Mouse (Mus musculus): ENCODE measurements around the gene Hoxb4.

Hoxb4 gene

GRCm38 (mm10) chr11:96313806-96314428, 4.2 kb upstream of the Hoxb4 start:
- DNase-seq (ENCODE audit: low spot score in 2 of 2), result no peak

- DNase-seq (ENCODE audit: low spot score in 2 of 2), result no peak
Observed at GRCm38 (mm10) chr11:96314671-96315343, 3.3 kb upstream of the Hoxb4 start.

- no peak for DNase-seq (ENCODE audit: low spot score in 2 of 2)
Observed at GRCm38 (mm10) chr11:96315344-96315681, 2.8 kb upstream of the Hoxb4 start.

- no peak for DNase-seq (ENCODE audit: low spot score in 2 of 2)
Observed at GRCm38 (mm10) chr11:96316696-96317607, 1.1 kb upstream of the Hoxb4 start.

- no peak for DNase-seq (ENCODE audit: low spot score in 2 of 2)
Observed at GRCm38 (mm10) chr11:96318368-96319070, 452 bp downstream of the Hoxb4 start.

GRCm38 (mm10) chr11:96319071-96319902, 1.2 kb downstream of the Hoxb4 start:
- no peak for DNase-seq (ENCODE audit: low spot score in 2 of 2)

- no peak for DNase-seq (ENCODE audit: low spot score in 2 of 2)
Observed at GRCm38 (mm10) chr11:96319910-96320309, 1.8 kb downstream of the Hoxb4 start.

- no peak for DNase-seq (ENCODE audit: low spot score in 2 of 2)
Observed at GRCm38 (mm10) chr11:96320688-96321087, 2.6 kb downstream of the Hoxb4 start.

GRCm38 (mm10) chr11:96321846-96322245, 3.8 kb downstream of the Hoxb4 start:
- DNase-seq (ENCODE audit: low spot score in 2 of 2), result no peak

GRCm38 (mm10) chr11:96322738-96323137, 4.7 kb downstream of the Hoxb4 start:
- no peak for DNase-seq (ENCODE audit: low spot score in 2 of 2)

- no peak for DNase-seq (ENCODE audit: low spot score in 2 of 2)
Observed at GRCm38 (mm10) chr11:96323154-96323553, 5.1 kb downstream of the Hoxb4 start, which contains the start of gene Hoxb3. Hoxb3 (plus strand) TSS chr11:96323326.

GRCm38 (mm10) chr11:96324125-96324524, 6.1 kb downstream of the Hoxb4 start:
- no peak for DNase-seq (ENCODE audit: low spot score in 2 of 2)

GRCm38 (mm10) chr11:96324965-96325364, 6.9 kb downstream of the Hoxb4 start:
- DNase-seq (ENCODE audit: low spot score in 2 of 2), result no peak

- DNase-seq (ENCODE audit: low spot score in 2 of 2), result no peak
Observed at GRCm38 (mm10) chr11:96325747-96326212, 7.7 kb downstream of the Hoxb4 start.

GRCm38 (mm10) chr11:96326705-96327104, 8.6 kb downstream of the Hoxb4 start:
- DNase-seq (ENCODE audit: low spot score in 2 of 2), result no peak

GRCm38 (mm10) chr11:96327122-96327521, 9.1 kb downstream of the Hoxb4 start:
- no peak for DNase-seq (ENCODE audit: low spot score in 2 of 2)

GRCm38 (mm10) chr11:96327750-96328149, 9.7 kb downstream of the Hoxb4 start:
- no peak for DNase-seq (ENCODE audit: low spot score in 2 of 2)

- no peak for DNase-seq (ENCODE audit: low spot score in 2 of 2)
Observed at GRCm38 (mm10) chr11:96328605-96329004, 10.5 kb downstream of the Hoxb4 start.

- DNase-seq (ENCODE audit: low spot score in 2 of 2), result no peak
Observed at GRCm38 (mm10) chr11:96332105-96332504, 14.0 kb downstream of the Hoxb4 start.

GRCm38 (mm10) chr11:96332618-96333032, 14.6 kb downstream of the Hoxb4 start:
- DNase-seq (ENCODE audit: low spot score in 2 of 2), result no peak

All from thymus, postnatal 10 days (tissue).